Mouse (Mus musculus): ENCODE results near the gene Gga3. TPM values are rescaled to one million over a fixed set of nuclear protein-coding genes. Genes with fewer than 3 reads are reported as not detected.

Gene Gga3
- polyA plus RNA-seq, 1 experiment = 16.2 TPM

GRCm38 (mm10) chr11:115584376-115585073 lies 19.3 kb downstream of the Gga3 start:
- no peak for DNase-seq (ENCODE audit: low read depth, low spot score)
- 89% methylated on average over 10 of the region's 10 CpGs for WGBS

- DNase-seq (ENCODE audit: low read depth, low spot score) = no peak
- WGBS = 72% methylated on average over 10 of the region's 10 CpGs
These were observed 20.8 kb downstream of the Gga3 start for GRCm38 (mm10) chr11:115582913-115583606.

GRCm38 (mm10) chr11:115579080-115579479 lies 24.8 kb downstream of the Gga3 start:
- no peak for DNase-seq (ENCODE audit: low read depth, low spot score)

- WGBS = 8% methylated on average over 7 of the region's 7 CpGs
- no peak for DNase-seq (ENCODE audit: low read depth, low spot score)
These were observed 38.9 kb downstream of the Gga3 start for GRCm38 (mm10) chr11:115564961-115565360.

- WGBS = under 1% methylated on average over 42 of the region's 42 CpGs
- DNase-seq (ENCODE audit: low read depth, low spot score) = peak; percentile 57
These were observed 39.6 kb downstream of the Gga3 start, which contains the start of gene Nup85 for GRCm38 (mm10) chr11:115564064-115564809. TSS of gene Nup85 (plus strand) at chr11:115564434.

GRCm38 (mm10) chr11:115563406-115563805 lies 40.4 kb downstream of the Gga3 start:
- WGBS = 40% methylated on average over 4 of the region's 4 CpGs
- DNase-seq (ENCODE audit: low read depth, low spot score) = no peak

- DNase-seq (ENCODE audit: low read depth, low spot score) = no peak
- 78% methylated on average over 17 of the region's 17 CpGs for WGBS
These were observed 48.1 kb downstream of the Gga3 start for GRCm38 (mm10) chr11:115555717-115556116.

- 67% methylated on average over 4 of the region's 4 CpGs for WGBS
- no peak for DNase-seq (ENCODE audit: low read depth, low spot score)
These were observed 51.1 kb downstream of the Gga3 start for GRCm38 (mm10) chr11:115552783-115553182.

GRCm38 (mm10) chr11:115543571-115543970 lies 60.3 kb downstream of the Gga3 start:
- WGBS = 64% methylated on average over 4 of the region's 4 CpGs
- no peak for DNase-seq (ENCODE audit: low read depth, low spot score)

GRCm38 (mm10) chr11:115538045-115538444 lies 65.8 kb downstream of the Gga3 start:
- DNase-seq (ENCODE audit: low read depth, low spot score) = no peak
- WGBS = 56% methylated on average over 2 of the region's 2 CpGs

GRCm38 (mm10) chr11:115536856-115537568 lies 66.8 kb downstream of the Gga3 start:
- no peak for DNase-seq (ENCODE audit: low read depth, low spot score)
- 91% methylated on average over 10 of the region's 10 CpGs for WGBS

GRCm38 (mm10) chr11:115536038-115536681 lies 67.7 kb downstream of the Gga3 start, which contains the start of gene Sumo2:
TSS of gene Sumo2 (minus strand) at chr11:115536276.
- 2% methylated on average over 69 of the region's 70 CpGs for WGBS

GRCm38 (mm10) chr11:115535401-115536037 lies 68.3 kb downstream of the Gga3 start:
- under 1% methylated on average over 77 of the region's 84 CpGs for WGBS
- DNase-seq (ENCODE audit: low read depth, low spot score) = no peak

More at GRCm38 (mm10) chr11:115536038-115536681, 67.7 kb downstream of the Gga3 start, which contains the start of gene Sumo2:
- peak; percentile 66 for DNase-seq (ENCODE audit: low read depth, low spot score)

GRCm38 (mm10) chr11:115534759-115535371 lies 69.0 kb downstream of the Gga3 start:
- 1% methylated on average over 11 of the region's 11 CpGs for WGBS
- DNase-seq (ENCODE audit: low read depth, low spot score) = no peak

Data from large intestine, adult 2 months (tissue).